Mouse (Mus musculus) layer of hippocampus, adult 9-11 months (tissue): ENCODE results near the gene 1700125H20Rik.
"Not testable (repeated sequence)": the region's sequence is repeated elsewhere in the genome, so short reads cannot be mapped to it uniquely, and the experiment has no call there.

ENCODE experiments used
- DNase-seq: peaks from one replicate; pipeline ENCODE4 v3.0.0; 2022

1700125H20Rik gene

GRCm38 (mm10) chr11:85170058-85170740 lies at the start of gene 1700125H20Rik:
1700125H20Rik (plus strand) TSS chr11:85170404.
- DNase-seq, result peak; percentile 81

- no peak for DNase-seq
Measured at GRCm38 (mm10) chr11:85122073-85122472, 48.1 kb upstream of the 1700125H20Rik start.

- no peak for DNase-seq
Measured at GRCm38 (mm10) chr11:85123267-85123992, 46.8 kb upstream of the 1700125H20Rik start.

- DNase-seq, result no peak
Measured at GRCm38 (mm10) chr11:85126257-85127102, 43.7 kb upstream of the 1700125H20Rik start.

GRCm38 (mm10) chr11:85128883-85129282 lies 41.3 kb upstream of the 1700125H20Rik start:
- DNase-seq, result no peak

- no peak for DNase-seq
Measured at GRCm38 (mm10) chr11:85131542-85131941, 38.7 kb upstream of the 1700125H20Rik start.

- DNase-seq, result peak; percentile 12
Measured at GRCm38 (mm10) chr11:85138776-85139474, 31.3 kb upstream of the 1700125H20Rik start.

- peak; percentile 98 for DNase-seq
Measured at GRCm38 (mm10) chr11:85139581-85140540, 30.3 kb upstream of the 1700125H20Rik start, which contains the start of gene Usp32. Usp32 (minus strand) TSS chr11:85140161.

GRCm38 (mm10) chr11:85152256-85152930 lies 17.8 kb upstream of the 1700125H20Rik start:
- DNase-seq, result no peak

- no peak for DNase-seq
Measured at GRCm38 (mm10) chr11:85157301-85157700, 12.9 kb upstream of the 1700125H20Rik start.

GRCm38 (mm10) chr11:85163014-85163413 lies 7.2 kb upstream of the 1700125H20Rik start:
- not testable (repeated sequence) for DNase-seq

- DNase-seq, result no peak
Measured at GRCm38 (mm10) chr11:85164371-85164770, 5.8 kb upstream of the 1700125H20Rik start.

- no peak for DNase-seq
Measured at GRCm38 (mm10) chr11:85167503-85167902, 2.7 kb upstream of the 1700125H20Rik start.

GRCm38 (mm10) chr11:85170833-85171232 lies 629 bp downstream of the 1700125H20Rik start:
- no peak for DNase-seq

GRCm38 (mm10) chr11:85175941-85176340 lies 5.7 kb downstream of the 1700125H20Rik start:
- DNase-seq, result no peak

- no peak for DNase-seq
Measured at GRCm38 (mm10) chr11:85177761-85178160, 7.6 kb downstream of the 1700125H20Rik start.

GRCm38 (mm10) chr11:85178413-85178812 lies 8.2 kb downstream of the 1700125H20Rik start:
- DNase-seq, result no peak

GRCm38 (mm10) chr11:85182617-85183283 lies 12.5 kb downstream of the 1700125H20Rik start:
- peak; percentile 49 for DNase-seq

- DNase-seq, result no peak
Measured at GRCm38 (mm10) chr11:85183284-85183779, 13.1 kb downstream of the 1700125H20Rik start.

- DNase-seq, result no peak
Measured at GRCm38 (mm10) chr11:85184082-85184481, 13.9 kb downstream of the 1700125H20Rik start.
